8 mouse cellular contexts compared by ENCODE assay signal in the genomic region with DNA sequence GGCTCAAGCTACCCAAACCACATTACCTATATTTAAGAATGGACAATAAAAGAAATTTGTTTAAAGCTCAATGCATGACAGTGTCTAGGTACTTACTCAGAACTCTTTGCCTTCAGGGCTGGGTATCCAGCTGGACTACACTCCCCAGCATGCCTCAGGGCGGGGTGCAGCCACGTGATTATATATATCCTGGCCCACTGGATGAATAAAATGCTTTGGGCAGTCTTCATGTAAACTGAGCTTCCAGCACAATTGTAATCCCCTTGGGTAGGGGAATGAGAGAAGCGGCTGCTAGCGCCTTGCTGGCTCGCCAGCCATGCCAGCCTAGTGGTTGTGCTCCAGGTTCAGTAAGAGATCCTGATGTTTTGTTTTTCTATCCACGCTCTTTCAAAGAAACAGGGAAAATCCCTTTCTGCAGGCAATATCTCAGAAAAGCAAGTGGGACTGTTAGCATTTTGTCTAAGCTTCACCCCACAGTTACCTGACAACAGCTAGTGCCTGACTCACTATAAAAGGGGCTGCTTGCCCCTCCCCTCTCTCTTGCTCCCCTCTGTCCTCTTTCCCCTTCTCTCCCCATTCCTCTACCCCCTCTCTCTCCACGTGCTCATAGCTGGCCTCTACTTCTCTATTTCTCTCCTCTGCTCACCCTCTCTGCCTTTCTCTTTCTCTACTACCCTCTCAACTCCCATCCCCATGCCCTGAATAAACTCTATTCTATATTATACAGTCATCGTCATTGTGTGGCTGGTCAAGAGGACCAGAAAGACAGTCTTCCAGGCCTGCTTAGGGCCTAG.
DNase-seq lines count a peak whose midpoint lies in the region; ATAC-seq and TF ChIP-seq lines count a peak whose summit lies in the region.
"Had no signal": no experiment of that assay in that cellular context is flagged by ENCODE, and none has a peak within 500 bp of the region (broad histone marks: within the 10 kb centered on the region; RNA-seq: fewer than 3 reads in every experiment).

No protein-coding gene starts in this region.

- peak overlapping the region; percentile 49; the same call in 1 of the 2 replicates for H3K27ac ChIP-seq in layer of hippocampus, adult 2 months
- peak overlapping the region; percentile 58; the same call in 1 of the 2 replicates for H3K27ac ChIP-seq in embryonic facial prominence, embryonic 13.5 days
- H3K27ac ChIP-seq in hindbrain, embryonic 13.5 days = peak overlapping the region; percentile 48; the same call in 1 of the 2 replicates

- no peaks in the 10 kb centered on the region for H3K79me2 ChIP-seq in myocyte (ENCODE audit: control insufficient read depth, insufficient read depth)

- H3K4me1 ChIP-seq in embryonic facial prominence, embryonic 13.5 days = peaks cover 15% of the 10 kb centered on the region
- H3K4me1 ChIP-seq in hindbrain, embryonic 13.5 days (replicated peaks) = peaks cover 9% of the 10 kb centered on the region

- no peaks in the 10 kb centered on the region for H3K36me3 ChIP-seq in embryonic facial prominence, embryonic 13.5 days
- no peaks in the 10 kb centered on the region for H3K36me3 ChIP-seq in hindbrain, embryonic 13.5 days
- no peaks in the 10 kb centered on the region for H3K36me3 ChIP-seq in myocyte (ENCODE audit: control insufficient read depth, insufficient read depth)

- peak; percentile 60; the same call in 1 of the 2 replicates for ATAC-seq in embryonic facial prominence, embryonic 13.5 days (ENCODE audit: insufficient number of reproducible peaks, insufficient read depth, low FRiP score, low TSS enrichment, low read depth)
- peak; percentile 92 for ATAC-seq in hindbrain, embryonic 13.5 days (ENCODE audit: low FRiP score)
- ATAC-seq in megakaryocyte progenitor cell, adult 5-6 weeks (replicated peaks; ENCODE audit: poor library complexity) = no peak

- no peak for TF ChIP-seq CTCF in layer of hippocampus, adult 2 months (conservative IDR thresholded peaks at IDR 0.05)

- peak overlapping the region; percentile 36 for H3K4me2 ChIP-seq in embryonic facial prominence, embryonic 13.5 days
- no peak overlapping the region for H3K4me2 ChIP-seq in hindbrain, embryonic 13.5 days
- peak overlapping the region; percentile 55 for H3K4me2 ChIP-seq in myocyte (ENCODE audit: low read depth)

- TF ChIP-seq POLR2A in myocyte (IDR thresholded peaks at IDR 0.05; ENCODE audit: insufficient read length, low read depth) = no peak

- H3K9ac ChIP-seq in embryonic facial prominence, embryonic 13.5 days = no peak overlapping the region
- no peak overlapping the region for H3K9ac ChIP-seq in hindbrain, embryonic 13.5 days

- H3K27me3 ChIP-seq in embryonic facial prominence, embryonic 13.5 days = no peaks in the 10 kb centered on the region
- no peaks in the 10 kb centered on the region for H3K27me3 ChIP-seq in hindbrain, embryonic 13.5 days
- peaks cover 8% of the 10 kb centered on the region for H3K27me3 ChIP-seq in myocyte (ENCODE audit: control insufficient read depth, insufficient read depth, insufficient read length)

- H3K9me3 ChIP-seq in embryonic facial prominence, embryonic 13.5 days = no peaks in the 10 kb centered on the region
- no peaks in the 10 kb centered on the region for H3K9me3 ChIP-seq in hindbrain, embryonic 13.5 days

- no peak overlapping the region for H3ac ChIP-seq in myocyte (ENCODE audit: control insufficient read depth, insufficient read length)

- H3K4me3 ChIP-seq in layer of hippocampus, adult 2 months = no peak overlapping the region
- H3K4me3 ChIP-seq in embryonic facial prominence, embryonic 13.5 days = no peak overlapping the region
- H3K4me3 ChIP-seq in hindbrain, embryonic 13.5 days = no peak overlapping the region
- H3K4me3 ChIP-seq in myocyte = no peak overlapping the region

- no peak for DNase-seq in layer of hippocampus, adult 2 months (ENCODE audit: low spot score in 2 of 2)
- DNase-seq in layer of hippocampus, postnatal 36 days = no peak
- no peak for DNase-seq in cerebellum, adult 9-10 months
- DNase-seq: cerebellum, adult 18-20 months had no signal

- 41% methylated on average over 8 of the region's 8 CpGs for WGBS in embryonic facial prominence, embryonic 13.5 days
- WGBS in hindbrain, embryonic 13.5 days = 69% methylated on average over 8 of the region's 8 CpGs

TF ChIP-seq in myocyte, 11 proteins besides CTCF, POLR2A, EP300 and RAD21:
- TF ChIP-seq USF1 (IDR thresholded peaks at IDR 0.05; ENCODE audit: low read depth) (peak; percentile 96), MYOG (IDR thresholded peaks at IDR 0.05; ENCODE audit: control insufficient read depth in 1 of 3, insufficient read depth in 1 of 3, insufficient read length in 2 of 3, low read depth in 2 of 3) (no peak), TCF3 (IDR thresholded peaks at IDR 0.05; ENCODE audit: insufficient read length, low read depth) (no peak), CEBPB (IDR thresholded peaks at IDR 0.05; ENCODE audit: insufficient read depth, poor library complexity, severe bottlenecking) (no peak), MYOD1 (IDR thresholded peaks at IDR 0.05; ENCODE audit: control insufficient read depth in 1 of 3, insufficient read length in 2 of 3, low read depth in 2 of 3) (no peak)
